Mouse (Mus musculus) heart, adult 2 months (tissue): ENCODE data around the gene Dkkl1.

ENCODE experiments used
- CTCF ChIP-seq: fragments of 200-600 bp; IDR thresholded peaks from 2 replicates; pipeline ENCODE4 v1.8.1; 2022; ENCODE audit warnings: antibody characterized with exemption, mild to moderate bottlenecking, moderate library complexity
- POLR2A ChIP-seq: fragments of 200-500 bp; IDR thresholded peaks from 2 replicates; pipeline ENCODE4 v1.6.1; 2011; ENCODE audit warnings: mild to moderate bottlenecking, low read depth, low read length, control low read depth; ENCODE audit not compliant: insufficient read depth

DNA sequence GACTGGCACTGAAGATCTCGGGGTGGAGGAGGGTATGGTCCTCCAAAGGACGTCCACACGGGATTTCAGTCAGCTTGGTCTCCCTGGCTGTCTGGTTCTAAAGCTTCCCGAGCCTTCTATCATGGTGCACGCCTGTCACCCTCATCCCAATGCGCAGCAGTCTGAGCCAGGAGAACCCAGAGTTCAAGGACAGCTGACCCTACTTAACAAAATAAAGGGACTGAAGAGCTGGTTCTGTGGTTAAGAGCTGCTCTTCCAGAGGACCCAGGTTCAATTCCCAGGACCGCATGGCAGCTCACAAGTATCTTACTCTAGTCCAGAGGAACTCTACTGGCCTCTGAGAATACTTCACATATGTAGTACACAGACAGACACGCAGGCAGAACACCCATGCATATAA is 17.1 kb upstream of the Dkkl1 start:
- TF ChIP-seq CTCF (no peak), POLR2A (no peak)
